Mouse (Mus musculus): Measurements from ENCODE around the gene Fggy. TPM values are rescaled to one million over a fixed set of nuclear protein-coding genes. Genes with fewer than 3 reads are reported as not detected.
A peak's percentile ranks its signal among the peaks of the same experiment; 100 is the strongest.

Gene Fggy
- polyA plus RNA-seq, 1 experiment from 2014 or later, result 10.9 TPM

DNA sequence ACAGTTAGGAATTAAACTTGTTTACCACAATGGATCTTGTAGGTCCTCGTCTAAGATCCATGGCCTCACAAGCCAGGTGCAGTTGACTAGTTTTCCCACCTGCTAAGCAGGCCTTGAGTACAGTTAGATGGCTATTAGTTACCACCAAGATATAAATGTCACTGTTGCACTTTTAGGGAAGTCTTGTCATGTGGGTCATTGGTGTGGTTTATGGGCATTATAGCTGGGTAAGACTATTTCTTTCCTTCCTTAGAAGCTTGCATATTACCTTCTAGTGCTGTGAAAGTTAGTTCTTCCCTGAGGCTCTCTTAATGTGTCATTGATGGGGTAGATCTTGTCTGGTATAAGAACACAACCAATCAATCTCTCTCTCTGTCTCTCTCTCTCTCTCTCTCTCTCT, 152.4 kb downstream of the Fggy start:
- Histone ChIP-seq H3K27ac (ENCODE audit: low read depth) (no peak overlapping the region), H3K4me1 (replicated peaks; ENCODE audit: control insufficient read depth, insufficient read depth, low read length) (no peaks in the 10 kb centered on the region), H3K27me3 (replicated peaks; ENCODE audit: control insufficient read depth, insufficient read depth, low read length) (no peaks in the 10 kb centered on the region), H3K36me3 (ENCODE audit: control insufficient read depth, insufficient read depth, low read length) (no peaks in the 10 kb centered on the region), H3K9me3 (ENCODE audit: control insufficient read depth, low read length) (no peaks in the 10 kb centered on the region), H3K4me2 (ENCODE audit: low read length) (no peak overlapping the region), H3K9ac (ENCODE audit: low read length) (no peak overlapping the region), H3K4me3 (ENCODE audit: low read depth, low read length) (no peak overlapping the region)
- WGBS, result 65% methylated on average over 1 of the region's 1 CpGs
- no peak for ATAC-seq (replicated peaks; ENCODE audit: low FRiP score, low TSS enrichment, low read depth)
- no peak for DNase-seq (ENCODE audit: low spot score)

DNA sequence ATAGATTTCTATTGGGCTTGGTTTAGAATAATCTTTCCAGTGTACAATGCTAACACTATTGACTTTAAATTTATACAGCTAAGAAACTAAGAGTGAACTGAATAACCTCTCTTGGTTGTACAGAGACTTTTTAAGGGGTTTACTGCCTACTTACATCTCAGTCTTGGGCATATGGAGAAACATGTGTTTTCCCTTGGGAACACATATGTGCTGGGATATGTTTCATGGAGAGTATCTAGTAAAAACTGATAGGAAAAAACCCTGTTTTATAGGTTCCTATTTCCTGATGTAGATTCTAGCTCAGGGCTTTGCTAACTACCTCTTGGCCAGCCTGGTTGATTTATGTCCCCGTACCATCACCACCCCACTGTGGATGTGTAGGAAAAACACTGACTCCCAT, 155.5 kb downstream of the Fggy start:
- H3K27ac ChIP-seq (ENCODE audit: low read depth), result no peak overlapping the region
- H3K27me3 ChIP-seq (replicated peaks; ENCODE audit: control insufficient read depth, insufficient read depth, low read length), result no peaks in the 10 kb centered on the region
- no peaks in the 10 kb centered on the region for H3K36me3 ChIP-seq (ENCODE audit: control insufficient read depth, insufficient read depth, low read length)
- 93% methylated on average over 1 of the region's 1 CpGs for WGBS
- no peak overlapping the region for H3K4me3 ChIP-seq (ENCODE audit: low read depth, low read length)
- no peak for ATAC-seq (replicated peaks; ENCODE audit: low FRiP score, low TSS enrichment, low read depth)
- no peak overlapping the region for H3K9ac ChIP-seq (ENCODE audit: low read length)
- no peaks in the 10 kb centered on the region for H3K4me1 ChIP-seq (replicated peaks; ENCODE audit: control insufficient read depth, insufficient read depth, low read length)
- H3K9me3 ChIP-seq (ENCODE audit: control insufficient read depth, low read length), result no peaks in the 10 kb centered on the region
- H3K4me2 ChIP-seq (ENCODE audit: low read length), result no peak overlapping the region
- DNase-seq (ENCODE audit: low spot score), result no peak

DNA sequence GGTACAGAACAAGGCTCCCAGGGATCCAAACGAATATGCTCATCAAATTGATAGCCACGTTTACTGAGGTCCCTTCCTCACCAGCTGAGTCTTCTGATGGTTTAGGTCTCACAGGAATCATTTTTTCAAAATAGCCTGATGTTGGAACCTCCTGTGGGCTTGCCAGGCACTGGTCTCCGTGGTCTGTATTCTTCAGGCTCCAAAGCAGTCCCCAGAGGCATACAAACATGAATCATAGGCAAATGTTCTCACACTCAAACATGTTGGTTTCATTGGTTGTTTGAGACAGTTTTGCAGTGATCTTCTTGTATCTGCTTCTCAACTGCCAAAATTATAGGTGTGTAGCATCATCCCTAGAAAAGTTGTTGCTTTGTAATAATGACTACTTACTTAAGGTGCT, 156.0 kb downstream of the Fggy start:
- Histone ChIP-seq H3K27me3 (replicated peaks; ENCODE audit: control insufficient read depth, insufficient read depth, low read length) (no peaks in the 10 kb centered on the region), H3K4me1 (replicated peaks; ENCODE audit: control insufficient read depth, insufficient read depth, low read length) (no peaks in the 10 kb centered on the region), H3K9me3 (ENCODE audit: control insufficient read depth, low read length) (no peaks in the 10 kb centered on the region), H3K9ac (ENCODE audit: low read length) (no peak overlapping the region), H3K27ac (ENCODE audit: low read depth) (no peak overlapping the region), H3K36me3 (ENCODE audit: control insufficient read depth, insufficient read depth, low read length) (no peaks in the 10 kb centered on the region), H3K4me3 (ENCODE audit: low read depth, low read length) (no peak overlapping the region), H3K4me2 (ENCODE audit: low read length) (no peak overlapping the region)
- 83% methylated on average over 3 of the region's 3 CpGs for WGBS
- DNase-seq (ENCODE audit: low spot score) (no peak), ATAC-seq (replicated peaks; ENCODE audit: low FRiP score, low TSS enrichment, low read depth) (no peak)

DNA sequence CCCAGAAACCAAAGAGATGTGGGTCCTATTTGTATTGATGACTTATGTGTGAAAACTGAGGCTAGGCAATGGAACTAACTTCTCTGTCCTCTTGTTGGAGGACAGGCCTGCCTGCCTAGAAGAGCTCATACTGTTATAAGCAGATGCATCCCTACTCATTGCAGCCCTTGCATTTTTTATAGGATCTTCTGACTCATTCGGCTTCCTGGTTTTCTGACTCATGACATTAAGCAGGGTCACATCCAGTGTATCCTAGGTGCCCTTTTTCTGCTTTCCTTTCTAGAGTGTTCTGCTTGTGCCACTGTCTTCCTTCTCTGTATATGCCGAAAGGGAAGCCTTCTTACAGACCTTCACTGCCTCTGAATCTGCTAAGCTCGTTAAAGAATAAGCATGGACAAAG, 158.8 kb downstream of the Fggy start:
- H3K4me3 ChIP-seq (ENCODE audit: low read depth, low read length), result no peak overlapping the region
- H3K27ac ChIP-seq (ENCODE audit: low read depth), result no peak overlapping the region
- H3K9ac ChIP-seq (ENCODE audit: low read length), result no peak overlapping the region
- DNase-seq (ENCODE audit: low spot score), result no peak
- H3K4me1 ChIP-seq (replicated peaks; ENCODE audit: control insufficient read depth, insufficient read depth, low read length), result no peaks in the 10 kb centered on the region
- H3K9me3 ChIP-seq (ENCODE audit: control insufficient read depth, low read length), result no peaks in the 10 kb centered on the region
- no peaks in the 10 kb centered on the region for H3K27me3 ChIP-seq (replicated peaks; ENCODE audit: control insufficient read depth, insufficient read depth, low read length)
- H3K36me3 ChIP-seq (ENCODE audit: control insufficient read depth, insufficient read depth, low read length), result no peaks in the 10 kb centered on the region
- 74% methylated on average over 3 of the region's 3 CpGs for WGBS
- H3K4me2 ChIP-seq (ENCODE audit: low read length), result no peak overlapping the region
- no peak for ATAC-seq (replicated peaks; ENCODE audit: low FRiP score, low TSS enrichment, low read depth)

DNA sequence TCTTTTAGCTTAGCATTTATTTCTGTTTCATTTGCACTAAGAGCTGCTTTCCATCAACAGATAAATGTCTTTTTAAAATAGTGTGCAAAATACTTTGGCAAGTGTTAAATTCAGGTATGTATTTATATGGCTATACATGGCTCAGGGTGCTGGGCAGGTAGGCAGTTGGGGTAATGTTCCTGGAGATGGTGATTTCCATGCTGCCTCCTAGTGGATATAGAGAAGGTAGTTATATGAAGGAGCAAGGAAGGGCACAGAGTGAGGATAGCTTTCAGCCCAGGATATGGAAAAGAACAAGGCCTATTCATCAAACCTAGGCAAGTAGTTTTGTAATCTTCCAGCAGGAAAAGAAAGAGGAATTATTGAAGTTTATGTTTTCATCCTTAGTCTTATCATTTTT, 166.3 kb downstream of the Fggy start:
- no peak for DNase-seq (ENCODE audit: low spot score)
- no peak overlapping the region for H3K4me3 ChIP-seq (ENCODE audit: low read depth, low read length)
- no peaks in the 10 kb centered on the region for H3K36me3 ChIP-seq (ENCODE audit: control insufficient read depth, insufficient read depth, low read length)
- no peak overlapping the region for H3K4me2 ChIP-seq (ENCODE audit: low read length)
- ATAC-seq (replicated peaks; ENCODE audit: low FRiP score, low TSS enrichment, low read depth), result no peak
- H3K9me3 ChIP-seq (ENCODE audit: control insufficient read depth, low read length), result no peaks in the 10 kb centered on the region
- H3K4me1 ChIP-seq (replicated peaks; ENCODE audit: control insufficient read depth, insufficient read depth, low read length), result 0 out of 2 replicates have a peak, but pooled peaks cover 3% of the 10 kb centered on the region
- no peak overlapping the region for H3K9ac ChIP-seq (ENCODE audit: low read length)
- H3K27ac ChIP-seq (ENCODE audit: low read depth), result no peak overlapping the region
- H3K27me3 ChIP-seq (replicated peaks; ENCODE audit: control insufficient read depth, insufficient read depth, low read length), result no peaks in the 10 kb centered on the region

DNA sequence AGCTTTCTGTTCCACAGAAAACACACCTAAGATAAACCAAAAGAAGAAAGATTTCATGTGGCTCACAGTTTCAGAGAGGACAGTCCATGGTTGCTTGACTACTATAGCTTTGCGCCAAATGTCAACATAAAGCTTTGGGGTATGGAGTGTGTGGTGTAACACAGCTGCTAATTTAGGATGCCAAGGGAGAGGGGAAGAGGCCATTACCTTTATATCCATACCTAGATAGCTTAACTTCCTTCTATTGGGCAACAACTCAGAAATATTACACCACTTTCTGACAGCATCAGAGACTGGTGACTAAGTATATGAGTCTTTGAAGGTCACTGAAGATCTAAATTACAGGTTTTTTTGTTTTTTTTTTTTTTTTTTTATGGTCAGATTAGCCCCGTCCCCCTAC, 169.1 kb downstream of the Fggy start:
- Histone ChIP-seq H3K9me3 (ENCODE audit: control insufficient read depth, low read length) (no peaks in the 10 kb centered on the region), H3K4me1 (replicated peaks; ENCODE audit: control insufficient read depth, insufficient read depth, low read length) (peaks cover 18% of the 10 kb centered on the region; the same call in 1 of the 2 replicates), H3K4me3 (ENCODE audit: low read depth, low read length) (no peak overlapping the region), H3K36me3 (ENCODE audit: control insufficient read depth, insufficient read depth, low read length) (no peaks in the 10 kb centered on the region), H3K27ac (ENCODE audit: low read depth) (no peak overlapping the region), H3K4me2 (ENCODE audit: low read length) (no peak overlapping the region), H3K27me3 (replicated peaks; ENCODE audit: control insufficient read depth, insufficient read depth, low read length) (no peaks in the 10 kb centered on the region), H3K9ac (ENCODE audit: low read length) (no peak overlapping the region)
- DNase-seq (ENCODE audit: low spot score) (no peak), ATAC-seq (replicated peaks; ENCODE audit: low FRiP score, low TSS enrichment, low read depth) (no peak)
- WGBS, result 92% methylated on average over 2 of the region's 2 CpGs

DNA sequence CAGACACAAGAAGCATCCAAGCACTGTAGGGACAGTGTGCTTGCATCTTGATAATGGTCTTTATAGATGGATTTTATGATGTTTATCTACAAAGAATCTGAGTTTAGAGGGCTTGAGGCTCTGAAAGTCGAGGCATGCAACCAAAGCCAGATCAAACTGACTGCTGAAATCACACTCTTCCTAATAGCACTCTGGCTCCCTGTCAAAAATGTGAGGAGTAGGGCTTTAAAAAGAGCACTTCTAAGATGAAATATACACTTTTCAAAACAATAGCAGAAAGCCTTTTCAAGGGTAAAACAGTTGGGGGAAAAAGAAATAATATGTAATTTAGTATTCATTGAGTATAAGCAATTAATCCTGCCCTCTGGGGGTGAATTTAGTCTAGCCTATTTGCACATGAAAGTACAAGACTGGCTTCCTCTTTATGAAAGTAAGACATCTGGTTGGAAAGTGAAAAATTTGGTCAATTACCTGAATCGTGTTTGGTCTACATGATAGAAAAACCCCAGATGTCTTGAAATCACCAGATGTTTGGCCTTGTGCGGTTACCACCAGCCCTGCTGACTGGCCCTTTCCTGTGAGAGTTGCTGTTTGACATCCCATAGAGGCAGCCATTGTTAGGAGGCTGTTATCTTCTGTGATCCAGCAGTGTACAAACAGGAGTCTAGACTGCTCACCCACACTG, 172.0 kb downstream of the Fggy start:
- DNase-seq (ENCODE audit: low spot score), result no peak
- Histone ChIP-seq H3K4me3 (ENCODE audit: low read depth, low read length) (no peak overlapping the region), H3K9ac (ENCODE audit: low read length) (no peak overlapping the region), H3K9me3 (ENCODE audit: control insufficient read depth, low read length) (no peaks in the 10 kb centered on the region), H3K4me1 (replicated peaks; ENCODE audit: control insufficient read depth, insufficient read depth, low read length) (peaks cover 27% of the 10 kb centered on the region), H3K27ac (ENCODE audit: low read depth) (peak overlapping the region; percentile 62), H3K4me2 (ENCODE audit: low read length) (no peak overlapping the region), H3K27me3 (replicated peaks; ENCODE audit: control insufficient read depth, insufficient read depth, low read length) (no peaks in the 10 kb centered on the region), H3K36me3 (ENCODE audit: control insufficient read depth, insufficient read depth, low read length) (no peaks in the 10 kb centered on the region)
- WGBS, result 26% methylated on average over 3 of the region's 3 CpGs
- no peak for ATAC-seq (replicated peaks; ENCODE audit: low FRiP score, low TSS enrichment, low read depth)

DNA sequence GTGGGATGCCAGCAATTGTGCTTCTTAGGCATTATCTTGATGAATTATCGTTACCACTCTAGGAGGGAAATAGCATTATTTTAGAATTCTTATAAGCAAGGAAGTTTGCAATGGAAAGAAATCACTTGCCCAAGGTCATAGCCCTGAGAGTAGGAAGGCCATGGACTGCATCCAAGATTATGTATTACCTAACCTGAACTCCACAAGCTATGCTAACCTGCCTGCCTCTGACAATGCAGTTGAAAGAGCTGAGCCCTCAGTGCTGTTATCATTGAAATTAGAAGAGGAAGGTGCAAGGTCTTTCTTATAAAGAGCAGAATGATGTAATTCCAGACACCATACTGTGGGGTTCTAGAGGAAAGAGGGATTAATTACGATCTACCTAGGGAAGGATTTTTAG, 173.8 kb downstream of the Fggy start:
- no peaks in the 10 kb centered on the region for H3K27me3 ChIP-seq (replicated peaks; ENCODE audit: control insufficient read depth, insufficient read depth, low read length)
- no peaks in the 10 kb centered on the region for H3K36me3 ChIP-seq (ENCODE audit: control insufficient read depth, insufficient read depth, low read length)
- H3K4me1 ChIP-seq (replicated peaks; ENCODE audit: control insufficient read depth, insufficient read depth, low read length), result peaks cover 27% of the 10 kb centered on the region
- ATAC-seq (replicated peaks; ENCODE audit: low FRiP score, low TSS enrichment, low read depth) (no peak), DNase-seq (ENCODE audit: low spot score) (no peak)
- WGBS, result 95% methylated on average over 2 of the region's 2 CpGs
- H3K4me3 ChIP-seq (ENCODE audit: low read depth, low read length), result no peak overlapping the region
- no peaks in the 10 kb centered on the region for H3K9me3 ChIP-seq (ENCODE audit: control insufficient read depth, low read length)
- no peak overlapping the region for H3K27ac ChIP-seq (ENCODE audit: low read depth)
- no peak overlapping the region for H3K9ac ChIP-seq (ENCODE audit: low read length)
- H3K4me2 ChIP-seq (ENCODE audit: low read length), result no peak overlapping the region

All from intestine, embryonic 14.5 days (tissue).